Mouse (Mus musculus): ENCODE measurements around the gene Clec3b.

Clec3b gene

DNA sequence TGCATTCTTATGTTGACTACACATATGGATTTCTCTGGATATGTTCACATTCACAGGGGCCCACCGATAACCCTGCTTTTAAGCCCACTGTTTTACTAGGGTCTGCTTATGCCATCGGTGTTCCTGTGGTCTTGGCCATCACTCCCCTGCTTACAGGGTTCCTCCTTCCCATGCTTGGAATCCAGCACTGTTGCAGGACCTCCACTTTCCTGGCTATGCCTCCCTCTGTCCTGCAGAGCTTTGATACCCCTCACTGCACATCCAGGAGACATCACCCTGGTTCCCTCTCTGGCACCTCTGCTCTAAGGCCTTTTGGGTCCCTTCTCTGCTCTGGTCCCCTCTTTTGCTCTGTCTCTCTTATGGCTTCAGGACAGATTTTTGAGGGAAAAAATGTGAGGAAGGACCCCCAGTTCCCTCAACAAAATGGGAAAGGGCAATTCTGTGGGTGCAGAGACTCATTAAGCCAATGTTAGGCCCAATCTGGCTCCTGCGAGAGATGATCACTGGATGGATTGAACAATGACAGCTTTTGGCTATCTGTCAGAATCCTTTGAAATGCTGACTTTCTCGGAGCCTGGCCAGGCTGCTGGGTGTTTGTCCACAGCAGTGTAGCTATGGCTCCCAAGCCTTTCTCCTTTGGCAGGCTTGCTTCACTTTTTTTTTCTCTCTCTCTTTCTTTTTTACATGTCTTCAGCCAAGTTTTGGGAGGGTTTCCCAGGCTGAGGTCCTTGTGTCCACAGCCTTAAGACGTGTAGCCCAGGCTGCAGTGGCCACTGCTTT is at the start of gene Clec3b:
Gene Clec3b (plus strand): TSS at position 706 of the 780 bp plus-strand sequence.
- in situ Hi-C loops (cut with MboI; ENCODE audit: low pct_unique_long_range_greater_than_20kb in 1 of 2, low sequenced_read_pairs in 2 of 2, unreplicated experiment in 1 of 2), result loop anchor here in 1 of 2 experiments (25.0 kb wide), 1 partner anchor 362 kb away; no protein-coding TSS in a partner anchor

DNA sequence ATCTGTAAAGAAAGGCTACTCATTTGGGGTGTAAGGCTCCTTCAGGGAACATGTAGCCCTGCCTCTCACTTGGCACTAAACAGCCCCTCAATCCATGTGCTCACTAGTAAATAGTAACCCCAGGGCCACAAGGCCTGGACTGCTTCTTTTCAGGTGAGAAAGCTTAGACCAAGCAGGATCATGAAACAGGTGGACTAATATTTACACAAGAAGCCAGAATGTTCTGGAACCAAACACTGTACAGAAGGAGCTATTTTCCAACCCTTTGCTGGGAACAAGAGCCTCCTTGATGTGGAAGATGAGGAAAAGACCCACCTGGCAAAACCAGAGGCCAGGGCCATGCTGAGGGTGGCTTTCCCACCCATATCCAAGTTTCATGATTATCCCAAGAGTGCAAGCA is 47.3 kb upstream of the Clec3b start:
- in situ Hi-C loops (cut with MboI; ENCODE audit: low pct_unique_long_range_greater_than_20kb in 1 of 2, low sequenced_read_pairs in 2 of 2, unreplicated experiment in 1 of 2), result no loop called here

DNA sequence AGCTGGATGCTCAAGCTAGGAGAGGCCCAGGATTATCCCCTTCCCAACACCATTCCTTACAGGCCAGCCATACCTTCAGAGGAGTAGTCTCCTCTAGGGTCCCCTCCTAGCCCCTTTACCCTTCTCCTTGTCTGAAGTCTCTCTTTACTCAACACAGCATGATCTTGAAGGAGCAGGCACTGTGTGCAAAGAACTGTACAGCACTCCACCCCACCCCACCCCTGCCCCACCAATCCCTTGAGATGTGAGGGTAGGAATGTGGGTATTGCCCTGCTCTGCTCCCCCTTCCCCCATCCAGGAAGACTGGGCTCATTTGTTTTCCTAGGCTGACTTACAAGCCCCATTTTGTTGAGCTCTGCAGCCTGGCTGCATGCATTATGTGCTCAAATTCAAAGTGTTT is 46.4 kb upstream of the Clec3b start:
- in situ Hi-C loops (cut with MboI; ENCODE audit: low pct_unique_long_range_greater_than_20kb in 1 of 2, low sequenced_read_pairs in 2 of 2, unreplicated experiment in 1 of 2), result no loop called here

DNA sequence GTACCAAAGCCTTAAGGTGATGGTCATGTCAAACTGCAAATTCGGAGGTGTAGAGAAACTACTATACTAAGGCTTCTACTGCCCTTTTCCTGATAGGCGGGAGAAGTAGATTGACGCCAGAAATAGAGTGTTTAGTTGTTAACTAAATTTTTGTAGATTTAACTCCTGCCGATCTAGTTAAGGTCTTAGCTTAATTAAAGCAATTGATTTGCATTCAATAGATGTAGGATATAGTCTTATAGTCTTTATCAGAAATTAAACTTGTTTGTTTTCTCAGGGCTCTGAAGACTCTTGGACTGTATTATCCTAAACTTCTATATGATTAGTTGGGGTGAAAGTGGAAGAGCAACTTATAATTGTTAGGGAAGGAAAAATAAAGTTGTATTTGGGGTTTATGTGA is 43.6 kb upstream of the Clec3b start:
- in situ Hi-C loops (cut with MboI; ENCODE audit: low pct_unique_long_range_greater_than_20kb in 1 of 2, low sequenced_read_pairs in 2 of 2, unreplicated experiment in 1 of 2), result no loop called here

DNA sequence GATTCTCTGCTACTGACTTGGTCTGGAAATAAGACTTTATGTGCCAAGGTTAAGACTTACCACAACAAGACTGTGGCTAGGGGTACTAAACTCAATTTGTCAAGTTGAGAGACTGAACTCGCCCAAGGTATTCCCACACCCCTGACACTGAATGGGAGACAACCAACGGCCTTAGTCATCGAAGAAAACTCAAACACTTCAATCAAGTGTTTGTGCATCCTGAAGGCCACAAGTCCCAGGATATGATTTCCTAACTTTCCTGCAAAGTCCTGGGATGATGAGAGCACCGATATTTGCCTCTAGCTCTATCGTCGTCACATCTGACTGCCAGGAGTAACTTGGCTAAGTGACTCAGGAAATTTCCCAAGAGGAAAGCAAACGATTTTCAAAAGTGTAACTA is 41.6 kb upstream of the Clec3b start:
- in situ Hi-C loops (cut with MboI; ENCODE audit: low pct_unique_long_range_greater_than_20kb in 1 of 2, low sequenced_read_pairs in 2 of 2, unreplicated experiment in 1 of 2), result no loop called here

DNA sequence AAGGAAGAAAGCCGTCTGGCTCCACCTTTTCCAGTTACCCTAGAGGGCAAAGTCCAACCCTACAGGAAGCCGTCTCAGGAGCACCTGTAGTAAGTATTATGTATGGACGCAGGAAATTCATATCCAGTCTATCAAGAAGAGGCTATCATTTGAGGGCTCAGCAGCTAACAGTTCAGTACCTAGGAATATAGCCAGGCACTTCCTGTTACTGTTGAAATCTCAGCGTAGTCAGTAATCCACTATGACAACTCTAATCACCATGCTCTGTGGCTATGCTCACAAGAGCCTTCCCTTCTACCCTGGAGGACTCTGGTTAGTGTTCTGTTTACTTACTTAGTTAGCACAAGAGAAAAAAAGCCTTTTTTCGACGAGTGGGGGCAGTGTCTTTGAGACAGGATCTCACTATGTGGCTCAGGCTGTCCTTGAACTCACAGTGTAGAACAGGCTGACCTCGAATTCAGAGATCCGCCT is 39.0 kb upstream of the Clec3b start:
- in situ Hi-C loops (cut with MboI; ENCODE audit: low pct_unique_long_range_greater_than_20kb in 1 of 2, low sequenced_read_pairs in 2 of 2, unreplicated experiment in 1 of 2), result no loop called here

- in situ Hi-C loops (cut with MboI; ENCODE audit: low pct_unique_long_range_greater_than_20kb in 1 of 2, low sequenced_read_pairs in 2 of 2, unreplicated experiment in 1 of 2), result no loop called here
Measured at GRCm38 (mm10) chr9:123112805-123113521, 37.8 kb upstream of the Clec3b start, which contains the start of the genes Zdhhc3 and Exosc7. TSS of gene Zdhhc3 (minus strand) at chr9:123113205. TSS of gene Exosc7 (plus strand) at chr9:123113215.

DNA sequence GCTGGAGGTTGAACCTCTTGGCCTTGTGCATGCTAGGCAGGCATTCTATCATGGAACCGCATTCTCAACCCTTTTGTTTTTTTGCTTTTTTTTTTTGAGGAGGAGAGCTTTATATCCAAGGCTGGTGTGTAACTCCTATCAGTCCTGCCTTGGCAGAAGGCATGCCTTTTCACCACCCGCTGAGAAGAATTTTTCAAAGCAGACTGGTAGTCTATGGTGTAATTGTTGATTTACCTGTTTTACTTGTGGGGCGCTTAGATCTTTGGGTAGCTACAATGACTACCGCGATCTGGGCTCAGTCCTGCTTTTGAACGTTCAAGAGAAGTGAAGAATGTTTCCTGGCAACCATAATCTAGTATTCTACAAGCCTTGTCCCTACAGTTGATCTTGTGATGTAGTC is 36.8 kb upstream of the Clec3b start:
- in situ Hi-C loops (cut with MboI; ENCODE audit: low pct_unique_long_range_greater_than_20kb in 1 of 2, low sequenced_read_pairs in 2 of 2, unreplicated experiment in 1 of 2), result no loop called here

DNA sequence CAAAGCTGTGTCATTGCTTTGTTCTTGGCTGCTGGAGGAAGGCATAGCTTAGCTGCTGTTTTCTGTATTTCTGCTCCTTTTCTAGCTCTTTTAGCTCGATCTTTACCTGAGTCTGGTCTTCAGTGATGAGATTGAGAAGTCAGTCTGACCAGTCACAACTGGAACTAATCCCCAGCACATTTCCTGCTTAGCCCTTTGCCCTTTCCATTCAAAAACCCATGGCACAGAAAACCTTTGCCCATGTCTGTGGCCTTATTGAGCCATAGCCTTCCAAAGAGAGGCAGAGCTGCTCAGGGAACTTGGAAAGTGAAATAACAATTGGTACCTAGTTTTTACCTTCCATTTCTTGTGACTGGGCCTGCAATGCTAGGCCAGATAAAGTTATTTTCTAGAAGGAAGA is 35.2 kb upstream of the Clec3b start:
- in situ Hi-C loops (cut with MboI; ENCODE audit: low pct_unique_long_range_greater_than_20kb in 1 of 2, low sequenced_read_pairs in 2 of 2, unreplicated experiment in 1 of 2), result no loop called here

DNA sequence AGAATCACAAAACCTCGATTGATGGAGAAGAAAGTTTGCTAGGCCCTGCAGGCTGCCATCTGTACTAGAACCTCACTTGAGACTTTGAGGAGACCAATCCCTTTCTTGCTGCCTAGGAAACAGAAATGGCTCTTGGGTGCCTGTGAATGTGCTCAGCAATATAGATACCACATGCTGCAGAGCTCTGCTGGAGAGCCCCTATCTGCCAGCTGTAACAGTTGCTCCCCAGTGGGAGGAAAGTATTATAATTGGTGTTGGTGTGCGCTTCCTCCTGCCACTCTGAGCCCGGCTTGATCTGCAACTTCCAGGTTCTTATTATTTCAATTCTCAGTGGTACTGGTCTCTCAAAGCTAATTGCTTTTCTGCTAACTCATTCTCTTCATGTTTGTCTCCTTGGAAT is 27.7 kb upstream of the Clec3b start:
- in situ Hi-C loops (cut with MboI; ENCODE audit: low pct_unique_long_range_greater_than_20kb in 1 of 2, low sequenced_read_pairs in 2 of 2, unreplicated experiment in 1 of 2), result no loop called here

GRCm38 (mm10) chr9:123123571-123124412 is 27.0 kb upstream of the Clec3b start:
- in situ Hi-C loops (cut with MboI; ENCODE audit: low pct_unique_long_range_greater_than_20kb in 1 of 2, low sequenced_read_pairs in 2 of 2, unreplicated experiment in 1 of 2), result no loop called here

DNA sequence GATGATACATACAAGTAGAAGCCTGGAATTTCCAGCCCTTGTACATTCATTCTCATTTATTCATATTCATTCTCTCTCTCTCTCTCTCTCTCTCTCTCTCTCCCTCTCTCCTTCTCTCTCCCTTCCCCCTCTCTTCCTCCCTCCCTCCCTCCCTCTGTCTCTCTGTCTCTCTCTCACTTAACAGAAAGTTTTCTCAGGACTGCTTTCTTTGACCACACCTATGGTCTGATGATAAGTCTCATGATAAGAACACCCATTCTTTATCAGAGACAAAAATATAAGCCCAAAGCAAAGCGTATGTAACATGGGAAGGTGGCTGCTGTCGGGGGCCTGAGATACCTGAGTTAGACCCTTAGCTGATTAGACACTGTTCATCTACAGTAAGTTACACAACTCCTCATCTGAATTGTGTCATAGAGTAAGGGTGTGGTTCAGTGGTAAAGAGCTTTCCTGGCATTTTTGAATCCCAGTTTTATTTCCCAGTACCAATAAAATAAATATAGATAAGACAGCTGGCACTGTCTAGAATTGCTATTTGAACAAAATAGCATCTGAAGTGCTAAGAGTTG is 26.2 kb upstream of the Clec3b start:
- in situ Hi-C loops (cut with MboI; ENCODE audit: low pct_unique_long_range_greater_than_20kb in 1 of 2, low sequenced_read_pairs in 2 of 2, unreplicated experiment in 1 of 2), result no loop called here

- in situ Hi-C loops (cut with MboI; ENCODE audit: low pct_unique_long_range_greater_than_20kb in 1 of 2, low sequenced_read_pairs in 2 of 2, unreplicated experiment in 1 of 2), result no loop called here
Measured at GRCm38 (mm10) chr9:123127663-123128062, 23.1 kb upstream of the Clec3b start.

GRCm38 (mm10) chr9:123132994-123133393 is 17.8 kb upstream of the Clec3b start:
- in situ Hi-C loops (cut with MboI; ENCODE audit: low pct_unique_long_range_greater_than_20kb in 1 of 2, low sequenced_read_pairs in 2 of 2, unreplicated experiment in 1 of 2), result no loop called here

GRCm38 (mm10) chr9:123136953-123137682 is 13.6 kb upstream of the Clec3b start:
- in situ Hi-C loops (cut with MboI; ENCODE audit: low pct_unique_long_range_greater_than_20kb in 1 of 2, low sequenced_read_pairs in 2 of 2, unreplicated experiment in 1 of 2), result no loop called here

- in situ Hi-C loops (cut with MboI; ENCODE audit: low pct_unique_long_range_greater_than_20kb in 1 of 2, low sequenced_read_pairs in 2 of 2, unreplicated experiment in 1 of 2), result no loop called here
Measured at GRCm38 (mm10) chr9:123138891-123139474, 11.8 kb upstream of the Clec3b start.

DNA sequence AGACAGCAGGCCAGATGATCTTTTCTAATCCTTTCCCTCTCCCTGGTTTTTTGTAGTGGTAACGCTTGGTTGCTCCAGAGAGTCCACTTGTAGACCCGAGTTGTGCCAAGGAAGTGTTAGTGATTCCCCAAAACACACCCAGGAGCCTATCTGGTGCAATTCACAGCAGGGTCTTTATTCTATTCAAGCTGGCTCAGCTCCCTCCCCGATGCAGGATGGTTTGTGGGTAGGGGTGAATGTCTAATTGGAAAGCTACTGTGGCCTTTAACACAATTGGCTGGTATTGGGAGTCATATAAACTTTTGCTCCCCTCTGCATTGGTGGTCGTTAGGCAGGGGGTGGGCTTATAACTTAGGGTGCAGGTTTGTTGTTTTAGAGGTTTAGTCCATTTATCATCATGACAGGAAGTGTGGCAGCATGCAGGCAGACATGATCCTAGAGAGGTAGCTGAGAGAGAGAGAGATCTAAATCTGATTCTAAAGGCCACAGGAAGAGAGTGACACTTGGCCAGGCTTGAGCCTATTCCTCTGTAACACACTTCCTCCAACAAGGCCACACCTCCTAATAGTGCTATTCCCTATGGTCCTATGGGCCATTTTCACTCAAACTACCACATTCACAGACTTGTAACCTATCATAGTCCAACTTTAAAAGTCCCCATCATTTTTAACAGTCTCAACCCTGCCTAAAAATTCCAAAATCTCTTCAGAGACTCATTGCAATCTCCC is 10.7 kb upstream of the Clec3b start:
- in situ Hi-C loops (cut with MboI; ENCODE audit: low pct_unique_long_range_greater_than_20kb in 1 of 2, low sequenced_read_pairs in 2 of 2, unreplicated experiment in 1 of 2), result no loop called here
